Mouse (Mus musculus) cerebellum, adult 11 months (tissue): ENCODE results near the gene Elovl3.
"Not testable (repeated sequence)": the region's sequence is repeated elsewhere in the genome, so short reads cannot be mapped to it uniquely, and the experiment has no call there.

Experiments used
- DNase-seq: peaks from one replicate; pipeline ENCODE4 v3.0.0; 2022

Gene Elovl3

DNA sequence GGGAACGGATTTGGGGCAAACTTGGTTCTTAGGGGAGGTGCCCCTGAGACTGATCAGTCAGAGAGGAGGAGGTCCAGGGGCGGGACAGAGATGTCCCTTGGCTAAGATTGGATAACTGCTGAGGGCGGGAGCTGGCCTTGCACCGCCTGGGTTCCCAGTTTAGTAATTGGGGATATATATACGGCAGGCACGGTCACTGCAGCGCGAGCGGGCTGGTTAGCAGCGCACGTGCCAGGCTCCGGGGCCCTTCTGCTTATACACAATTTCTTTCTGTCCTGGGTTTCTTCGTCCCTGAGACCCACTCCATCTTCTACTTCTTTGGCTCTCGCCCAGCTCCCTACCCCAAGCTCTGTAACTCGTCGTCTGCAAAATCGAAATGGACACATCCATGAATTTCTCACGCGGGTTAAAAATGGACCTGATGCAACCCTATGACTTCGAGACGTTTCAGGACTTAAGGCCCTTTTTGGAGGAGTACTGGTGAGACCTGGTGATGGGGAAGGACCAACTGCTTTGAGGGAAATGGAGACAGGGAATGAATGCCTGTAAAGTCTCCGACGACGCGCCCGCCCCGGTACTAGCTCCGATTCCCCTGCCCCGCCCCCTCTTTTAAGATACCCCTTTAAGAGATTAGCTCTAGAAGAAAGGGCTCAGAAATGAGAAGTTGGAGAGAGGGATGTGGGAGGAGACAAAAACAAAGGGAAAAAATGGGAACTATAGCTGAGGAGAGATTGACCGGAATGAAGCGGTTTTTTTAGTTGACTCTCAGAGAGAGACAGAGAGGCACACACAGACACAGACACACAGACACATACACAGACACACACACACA is at the start of gene Elovl3:
Gene Elovl3, plus strand, starts transcription at position 204 of the 832 bp plus-strand sequence.
- DNase-seq: no peak

DNA sequence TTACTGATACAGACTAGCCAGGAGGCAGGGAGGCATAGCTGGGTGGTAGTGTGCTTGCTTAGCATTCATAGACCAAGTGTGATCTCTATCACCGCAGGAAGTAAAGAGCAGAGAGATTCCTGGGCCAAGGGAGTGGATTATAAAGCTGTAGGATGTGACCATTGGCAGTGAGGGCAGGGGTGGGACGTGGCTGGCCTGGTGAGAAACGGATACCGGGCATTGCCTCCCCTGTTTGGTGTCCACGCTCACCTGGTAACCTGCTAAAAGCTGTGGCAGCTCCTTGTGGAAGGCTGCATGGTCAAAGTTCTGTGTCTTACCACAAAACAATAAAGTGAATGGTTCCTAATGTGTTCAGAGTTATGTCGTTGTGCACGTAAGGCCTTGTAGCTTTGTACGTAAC is 46.5 kb upstream of the Elovl3 start:
- no peak for DNase-seq

DNA sequence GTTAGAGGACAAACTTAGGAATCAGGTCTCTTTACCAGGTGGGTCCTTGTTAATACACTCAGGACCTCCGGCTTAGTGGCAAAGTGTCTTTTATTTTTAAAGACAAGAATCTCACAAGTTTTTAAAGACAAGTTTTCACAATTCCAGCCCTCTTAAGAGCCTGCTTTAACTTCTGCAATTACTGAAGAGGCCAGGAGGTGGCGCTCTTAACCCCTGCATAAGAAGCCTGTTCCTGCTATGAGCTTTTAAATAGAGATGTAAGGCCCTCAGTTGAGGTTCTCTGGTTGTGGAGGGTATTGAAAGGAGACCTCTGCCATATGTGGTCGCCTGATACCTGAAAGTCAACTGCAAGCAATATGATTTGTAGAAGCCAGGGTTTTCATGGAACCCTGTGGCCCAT is 45.4 kb upstream of the Elovl3 start:
- DNase-seq: no peak

DNA sequence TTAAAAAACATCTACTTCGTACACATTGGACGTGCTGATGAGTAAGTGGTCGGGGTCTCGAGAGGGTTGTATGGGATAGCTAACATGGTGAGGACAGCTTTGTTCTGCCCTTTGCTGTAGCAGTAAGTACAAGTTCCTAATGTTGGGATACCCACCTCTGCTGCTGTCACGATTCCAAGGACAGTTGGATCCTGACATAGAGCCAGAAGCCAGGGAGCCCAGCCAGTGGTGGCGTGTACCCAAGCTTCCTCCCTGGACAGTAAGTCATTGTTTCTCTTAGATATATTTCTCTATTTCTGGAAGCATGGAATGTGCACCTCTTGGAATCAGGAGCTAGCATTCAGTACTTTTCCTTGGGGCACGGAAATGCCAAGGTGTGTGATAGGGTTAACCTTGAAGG is 43.8 kb upstream of the Elovl3 start:
- DNase-seq: no peak

DNA sequence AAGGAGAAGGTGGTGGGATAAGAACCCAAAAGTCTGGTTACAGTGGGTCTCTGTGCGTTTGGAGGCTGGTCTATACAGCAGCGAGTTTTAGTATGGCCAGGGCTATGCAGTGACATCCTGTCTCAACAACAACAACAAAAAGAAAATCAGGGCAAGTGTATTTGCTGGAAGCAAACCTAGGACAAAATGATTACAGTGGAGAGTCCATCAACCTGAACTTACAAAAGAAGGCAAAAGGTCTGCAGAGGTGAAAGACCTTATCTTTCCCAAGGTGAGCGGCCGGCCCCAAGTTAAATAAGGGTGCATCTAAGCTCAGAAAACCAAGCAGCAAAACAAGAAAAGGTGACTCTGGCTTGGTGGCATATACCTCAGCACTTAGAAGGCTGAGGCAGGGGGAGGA is 40.1 kb upstream of the Elovl3 start:
- no peak for DNase-seq

DNA sequence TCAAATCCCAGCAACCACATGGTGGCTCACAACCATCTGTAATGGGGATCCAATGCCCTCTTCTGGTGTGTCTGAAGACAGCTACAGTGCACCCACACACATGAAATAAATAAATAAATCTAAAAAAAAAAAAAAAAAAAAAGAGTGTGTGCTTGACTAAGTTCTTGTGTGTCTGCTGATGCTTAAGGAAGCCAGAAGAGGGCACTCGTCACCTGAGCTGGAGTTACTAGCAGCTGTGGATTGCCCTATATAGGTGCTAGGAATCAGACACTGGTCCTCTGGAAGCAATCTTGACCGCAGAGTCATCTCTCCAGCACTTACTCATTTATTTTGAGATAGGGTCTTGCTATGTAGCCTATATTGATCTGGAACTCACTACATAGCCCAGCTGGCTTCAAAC is 37.6 kb upstream of the Elovl3 start:
- DNase-seq: no peak

DNA sequence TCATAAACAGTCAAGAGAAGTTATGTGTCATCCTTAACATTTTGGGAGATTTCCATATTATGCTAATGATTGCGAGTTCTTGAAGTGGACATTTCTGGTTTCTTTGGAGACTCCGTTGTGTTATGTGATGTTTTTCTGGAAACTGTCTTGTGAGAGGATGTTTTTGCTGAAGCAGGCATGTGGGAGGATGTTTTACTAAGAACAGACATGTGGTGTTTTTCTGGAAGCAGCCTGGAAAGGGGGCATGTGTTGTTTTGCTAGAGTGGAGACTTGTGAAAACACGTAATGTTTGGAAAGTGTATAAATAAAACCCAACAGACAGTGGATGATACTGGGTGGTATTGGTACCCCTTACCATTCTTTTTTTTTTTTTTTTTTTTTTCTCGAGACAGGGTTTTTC is 36.4 kb upstream of the Elovl3 start:
- DNase-seq: no peak

DNA sequence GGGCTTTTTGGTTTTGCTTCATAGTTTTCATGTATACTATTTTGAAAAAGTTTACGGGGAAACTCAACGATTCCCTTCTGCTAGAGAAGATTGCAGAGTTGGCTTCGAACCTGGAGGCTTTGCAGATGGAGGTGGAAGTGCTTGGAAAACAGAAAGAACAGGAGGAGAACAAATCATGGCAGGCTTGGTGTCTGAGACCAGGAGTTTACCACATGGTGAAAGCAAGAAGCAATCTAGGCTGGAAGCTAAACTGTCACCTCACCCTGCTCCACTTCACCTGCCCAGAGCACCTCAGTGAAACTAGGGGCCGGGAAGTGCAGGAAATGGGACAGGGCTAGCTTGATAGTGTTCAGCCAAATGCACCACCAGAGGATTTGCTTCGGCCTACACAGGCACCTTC is 35.3 kb upstream of the Elovl3 start:
- DNase-seq: no peak

DNA sequence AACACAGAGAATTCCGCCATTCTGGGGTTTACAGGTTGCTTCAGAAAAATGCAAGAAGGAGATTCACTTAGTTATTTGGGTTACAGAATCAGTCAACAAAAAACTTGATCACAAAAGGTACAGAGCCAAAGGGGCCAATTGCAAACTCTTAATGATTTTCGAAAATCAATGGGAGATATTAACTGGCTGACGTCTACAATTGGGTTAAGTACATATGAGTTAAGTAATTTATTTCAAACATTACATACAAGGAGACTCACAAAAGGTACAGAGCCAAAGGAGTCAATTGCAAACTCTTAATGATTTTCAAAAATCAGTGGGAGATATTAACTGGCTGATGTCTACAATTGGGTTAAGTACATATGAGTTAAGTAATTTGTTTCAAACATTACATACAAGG is 32.1 kb upstream of the Elovl3 start:
- DNase-seq: no peak

DNA sequence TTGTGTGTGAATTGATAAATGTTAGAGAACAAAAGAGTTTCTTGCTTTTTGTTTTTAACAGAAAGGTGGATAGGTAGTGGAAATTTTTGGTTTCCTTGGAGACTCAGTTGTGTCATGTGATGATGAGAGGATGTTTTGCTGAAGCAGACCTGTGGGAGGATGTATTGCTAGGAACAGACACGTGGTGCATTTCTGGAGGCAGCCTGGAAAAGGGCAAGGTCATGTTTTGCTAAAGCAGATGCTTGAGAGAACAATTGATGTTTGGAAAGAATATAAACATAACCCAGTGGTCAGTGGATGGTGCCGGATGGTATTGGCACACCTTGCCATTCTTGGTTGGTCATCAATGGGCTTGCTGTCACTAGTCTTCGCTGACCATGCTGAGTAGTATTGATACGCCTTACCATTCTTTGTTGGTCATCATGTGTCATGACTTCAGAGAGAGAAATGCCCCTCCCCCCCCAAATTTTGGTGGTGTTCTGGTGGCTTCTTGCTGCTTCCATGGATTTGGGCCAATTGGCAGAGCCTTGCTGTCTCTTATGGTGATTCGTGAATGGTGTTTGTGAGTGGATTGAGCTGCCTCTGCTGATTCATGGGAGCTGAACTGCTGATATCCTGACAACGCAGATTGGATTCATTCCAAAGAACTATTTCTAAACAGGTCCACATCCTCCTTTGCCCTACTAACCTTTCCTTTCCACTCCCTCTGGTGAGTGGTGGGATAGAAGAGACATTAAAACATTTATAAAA is 28.1 kb upstream of the Elovl3 start:
- no peak for DNase-seq

DNA sequence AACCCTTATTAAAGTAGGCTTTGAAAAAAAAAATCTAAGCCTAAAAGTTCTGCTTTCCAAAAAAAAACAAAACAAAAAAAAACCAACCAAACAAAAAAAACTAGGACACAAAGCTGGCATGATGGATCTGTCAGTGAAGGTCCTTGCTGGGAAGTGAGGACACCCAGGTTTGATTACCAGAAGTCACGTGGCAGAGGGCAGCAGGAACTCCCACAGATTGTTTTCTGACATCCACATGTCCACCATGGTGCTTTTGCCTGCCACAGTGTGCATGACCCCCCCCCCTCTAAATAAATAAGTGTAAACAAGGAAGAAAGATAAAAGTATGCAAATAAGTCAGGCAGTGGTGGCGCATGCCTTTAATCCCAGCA is 27.5 kb upstream of the Elovl3 start:
- no peak for DNase-seq

DNA sequence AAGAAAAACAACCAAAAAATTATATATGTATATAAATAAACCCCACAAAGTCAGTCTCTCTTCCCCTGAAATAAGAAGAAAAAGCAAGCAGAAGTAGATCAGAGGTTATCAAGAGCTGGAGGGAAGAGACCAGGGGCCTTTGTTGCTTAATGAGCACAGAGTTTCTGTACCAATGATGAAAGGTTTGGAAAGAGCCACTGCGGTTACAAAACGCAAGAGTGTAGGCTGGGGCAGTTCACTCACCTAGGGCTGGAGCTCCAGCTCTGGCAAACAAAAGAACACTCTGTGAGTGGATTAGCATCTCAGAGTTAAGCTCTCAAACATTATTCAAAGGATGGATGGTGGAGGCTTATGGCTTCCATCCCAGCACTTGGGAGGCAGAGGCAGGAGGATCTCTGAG is 21.5 kb upstream of the Elovl3 start:
- DNase-seq: no peak

DNA sequence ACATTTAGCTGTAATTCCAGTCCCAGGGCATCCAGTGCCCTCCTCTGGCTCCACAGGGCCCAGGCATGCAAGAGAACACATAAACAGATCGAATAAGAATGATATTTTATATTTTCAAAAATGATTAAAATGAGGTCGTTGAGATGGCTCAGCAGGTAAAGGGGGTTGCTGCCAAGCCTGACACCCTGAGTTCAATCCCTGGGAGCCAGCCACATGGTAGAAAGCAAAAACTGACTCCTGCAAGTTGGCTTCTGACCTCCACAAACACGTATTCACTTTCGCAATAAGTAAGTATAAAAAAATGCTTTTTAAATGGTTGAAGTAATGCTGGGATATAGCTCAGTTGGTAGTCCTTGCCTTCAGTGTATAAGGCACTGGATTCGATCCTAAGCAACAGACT is 20.9 kb upstream of the Elovl3 start:
- no peak for DNase-seq

DNA sequence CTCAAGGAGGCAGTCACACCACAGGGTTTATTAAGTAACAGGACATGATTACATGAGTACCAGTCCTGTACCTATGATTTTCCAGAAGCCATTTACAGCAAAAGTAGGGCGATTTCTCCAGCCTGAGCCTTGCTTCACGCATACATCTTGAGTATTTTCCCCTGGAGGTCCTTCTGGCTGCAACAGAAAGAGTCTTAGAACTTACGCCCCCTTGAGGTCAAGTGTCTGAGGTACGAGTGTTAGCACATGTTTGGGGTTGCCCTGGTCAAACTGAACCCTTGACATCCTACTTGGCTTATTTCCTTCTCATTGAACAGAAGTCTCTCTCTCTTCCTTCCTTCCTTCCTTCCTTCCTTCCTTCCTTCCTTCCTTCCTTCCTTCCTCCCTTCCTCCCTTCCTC is 17.1 kb upstream of the Elovl3 start:
- DNase-seq: no peak

DNA sequence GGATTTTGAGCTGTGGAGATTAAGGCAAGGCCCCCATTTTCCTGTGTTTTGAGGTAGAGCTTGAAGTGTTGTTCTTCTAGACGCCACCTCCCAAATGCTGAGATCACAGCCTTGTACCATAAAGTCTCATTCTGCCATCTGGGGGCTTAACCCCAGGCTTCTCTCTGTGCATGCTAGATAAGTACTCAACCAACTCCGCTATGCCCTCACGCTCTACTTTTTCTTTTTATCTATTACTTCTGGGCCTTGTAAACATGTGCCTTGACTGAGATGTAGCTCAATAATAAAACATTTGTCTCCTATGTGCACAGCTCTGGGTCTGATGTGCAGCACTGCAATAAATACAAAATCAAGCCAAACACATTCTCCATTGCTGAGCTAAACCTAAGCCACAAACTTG is 12.2 kb upstream of the Elovl3 start:
- no peak for DNase-seq

DNA sequence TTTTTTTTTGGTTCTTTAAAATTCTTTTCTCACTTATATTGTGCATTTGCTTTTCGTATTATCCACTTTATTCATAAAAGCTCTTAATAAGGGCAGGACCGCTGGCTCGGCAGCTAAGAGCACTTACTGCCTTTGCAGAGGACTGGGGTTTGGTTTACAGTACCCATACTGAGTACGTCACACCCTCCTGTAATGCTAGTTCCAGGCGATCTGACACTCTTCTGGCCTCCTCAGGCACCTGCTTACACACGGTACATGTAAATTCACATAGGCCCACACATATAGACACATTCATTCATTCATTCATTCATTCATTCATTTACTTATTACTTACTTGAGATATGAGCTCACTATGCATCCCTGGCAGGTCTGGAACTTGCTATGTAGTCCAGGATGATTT is 10.8 kb upstream of the Elovl3 start:
- DNase-seq: no peak

DNA sequence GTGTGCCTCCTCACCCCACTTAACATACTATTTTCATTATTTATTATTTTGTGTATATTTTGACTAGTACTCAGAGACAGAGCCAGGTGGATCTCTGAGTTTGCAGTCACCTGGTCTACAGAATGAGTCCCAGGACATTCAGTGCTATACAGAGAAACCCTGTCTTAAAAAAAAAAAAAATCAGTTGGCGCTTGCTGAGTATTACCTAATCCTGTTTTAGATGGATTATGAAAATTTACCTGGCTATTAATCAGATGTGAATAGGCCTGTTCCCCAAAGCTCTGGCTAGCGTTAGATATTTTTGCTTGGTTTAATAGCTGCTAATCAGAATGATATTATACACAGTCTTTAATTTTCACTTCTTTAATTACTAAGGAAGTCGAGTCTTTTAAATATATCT is 7.8 kb upstream of the Elovl3 start:
- DNase-seq: no peak

DNA sequence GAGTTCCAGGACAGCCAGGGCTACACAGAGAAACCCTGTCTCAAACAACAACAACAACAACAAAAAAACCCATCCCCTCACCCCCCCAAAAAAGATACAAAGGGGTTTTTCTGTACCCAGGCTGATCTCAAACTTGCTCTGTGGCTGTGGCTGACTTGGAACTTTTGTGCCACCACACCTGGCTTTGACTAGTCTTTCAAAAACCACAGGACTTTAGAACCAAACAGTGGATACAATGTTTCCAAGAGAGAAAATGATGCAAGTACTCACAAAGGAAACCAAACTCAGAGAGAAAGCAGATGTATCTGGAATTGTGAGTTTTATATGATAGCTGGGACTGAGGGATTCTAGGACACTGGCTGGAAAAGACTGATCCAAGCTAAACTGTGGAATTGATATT is 7.0 kb upstream of the Elovl3 start:
- DNase-seq: no peak

DNA sequence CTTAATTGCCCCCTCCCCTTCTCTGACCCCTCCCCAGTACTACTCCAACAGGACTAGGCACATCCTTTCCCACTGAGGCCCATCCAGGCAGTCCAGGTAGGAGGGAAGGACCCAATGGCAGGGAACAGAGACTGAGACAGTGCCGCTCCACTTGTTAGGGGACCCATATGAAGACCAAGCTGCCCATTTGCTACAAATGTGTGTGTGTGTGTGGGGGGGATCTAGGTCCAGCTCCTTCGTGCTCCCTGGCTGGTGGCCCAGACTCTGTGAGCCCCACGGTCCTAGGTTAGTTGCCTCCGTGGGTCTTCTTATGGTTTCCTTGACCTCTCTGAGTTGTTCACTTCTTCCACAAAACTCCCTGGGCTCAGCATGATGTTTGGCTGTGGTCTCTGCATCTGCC is 5.4 kb upstream of the Elovl3 start:
- DNase-seq: no peak

DNA sequence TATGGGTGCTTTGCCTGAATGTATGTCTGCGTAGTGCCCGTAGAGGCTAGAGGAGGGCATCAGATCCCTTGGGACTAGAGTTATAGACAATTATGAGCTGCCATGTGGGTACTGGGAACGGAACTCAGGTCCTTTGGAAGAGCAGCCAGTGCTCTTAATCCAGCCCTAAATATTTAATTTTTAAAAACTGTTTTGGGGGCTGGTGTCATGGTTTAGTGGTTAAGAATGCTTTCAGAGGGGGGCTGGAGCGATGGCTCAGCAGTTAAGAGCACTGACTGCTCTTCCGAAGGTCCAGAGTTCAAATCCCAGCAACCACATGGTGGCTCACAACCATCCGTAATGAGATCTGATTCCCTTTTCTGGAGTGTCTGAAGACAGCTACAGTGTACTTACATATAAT is 2.0 kb upstream of the Elovl3 start:
- not testable (repeated sequence) for DNase-seq

DNA sequence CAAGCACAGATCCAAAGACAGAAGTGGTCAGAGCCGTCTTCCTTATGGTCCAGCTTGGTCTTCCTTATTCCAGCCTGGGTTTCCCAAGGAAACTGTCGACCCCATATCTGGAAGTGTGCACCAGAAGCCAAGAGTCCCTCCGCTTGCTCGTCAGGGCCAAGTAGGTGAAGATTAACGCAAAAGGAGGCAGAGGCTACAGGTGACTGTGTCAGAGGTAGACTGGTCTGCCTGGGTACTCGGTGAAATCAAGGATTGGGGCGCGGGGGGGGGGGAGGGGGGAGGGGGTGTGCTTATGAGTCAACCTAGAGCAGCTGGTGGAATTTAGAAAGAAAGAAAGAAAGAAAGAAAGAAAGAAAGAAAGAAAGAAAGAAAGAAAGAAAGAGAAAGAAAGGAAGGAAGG is 414 bp upstream of the Elovl3 start:
- no peak for DNase-seq

DNA sequence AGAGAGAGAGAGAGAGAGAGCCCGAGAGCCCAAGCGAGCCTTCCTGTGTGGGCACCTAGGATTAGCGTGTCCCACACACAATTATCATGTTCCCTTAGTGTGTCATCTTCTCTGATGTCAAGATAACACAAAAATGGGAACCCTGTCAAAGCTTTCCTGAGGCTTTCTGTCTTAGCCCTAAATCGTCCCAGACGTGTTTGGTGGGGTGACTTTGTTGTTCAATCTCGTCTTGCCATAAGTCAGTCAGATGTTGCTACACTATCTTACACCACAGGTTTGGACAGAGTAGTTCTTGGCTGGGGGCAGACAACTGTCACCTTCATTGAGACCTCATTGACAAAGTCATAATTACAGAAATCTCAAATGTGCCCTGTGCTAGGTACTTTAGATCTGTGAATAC is 880 bp downstream of the Elovl3 start:
- no peak for DNase-seq

DNA sequence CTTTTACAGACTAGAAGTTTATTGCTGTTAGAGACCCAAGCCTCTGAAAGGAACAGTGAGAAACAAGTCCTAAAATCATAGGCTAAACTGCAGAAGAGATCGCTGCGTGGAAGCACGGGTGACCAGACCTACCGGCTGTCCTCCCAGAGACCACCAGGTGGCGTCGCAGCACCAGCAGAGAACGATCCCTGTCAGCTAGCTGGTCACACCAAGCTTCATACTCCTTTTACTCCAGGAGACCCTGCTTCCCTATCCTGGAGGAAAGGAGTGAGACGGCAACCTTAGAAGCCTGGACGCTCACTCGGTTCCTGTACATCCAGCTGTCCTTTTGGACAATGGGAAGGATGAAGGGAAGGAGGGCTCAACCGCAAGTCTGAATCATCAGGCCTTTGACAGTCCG is 3.6 kb downstream of the Elovl3 start:
- peak; percentile 87 for DNase-seq

DNA sequence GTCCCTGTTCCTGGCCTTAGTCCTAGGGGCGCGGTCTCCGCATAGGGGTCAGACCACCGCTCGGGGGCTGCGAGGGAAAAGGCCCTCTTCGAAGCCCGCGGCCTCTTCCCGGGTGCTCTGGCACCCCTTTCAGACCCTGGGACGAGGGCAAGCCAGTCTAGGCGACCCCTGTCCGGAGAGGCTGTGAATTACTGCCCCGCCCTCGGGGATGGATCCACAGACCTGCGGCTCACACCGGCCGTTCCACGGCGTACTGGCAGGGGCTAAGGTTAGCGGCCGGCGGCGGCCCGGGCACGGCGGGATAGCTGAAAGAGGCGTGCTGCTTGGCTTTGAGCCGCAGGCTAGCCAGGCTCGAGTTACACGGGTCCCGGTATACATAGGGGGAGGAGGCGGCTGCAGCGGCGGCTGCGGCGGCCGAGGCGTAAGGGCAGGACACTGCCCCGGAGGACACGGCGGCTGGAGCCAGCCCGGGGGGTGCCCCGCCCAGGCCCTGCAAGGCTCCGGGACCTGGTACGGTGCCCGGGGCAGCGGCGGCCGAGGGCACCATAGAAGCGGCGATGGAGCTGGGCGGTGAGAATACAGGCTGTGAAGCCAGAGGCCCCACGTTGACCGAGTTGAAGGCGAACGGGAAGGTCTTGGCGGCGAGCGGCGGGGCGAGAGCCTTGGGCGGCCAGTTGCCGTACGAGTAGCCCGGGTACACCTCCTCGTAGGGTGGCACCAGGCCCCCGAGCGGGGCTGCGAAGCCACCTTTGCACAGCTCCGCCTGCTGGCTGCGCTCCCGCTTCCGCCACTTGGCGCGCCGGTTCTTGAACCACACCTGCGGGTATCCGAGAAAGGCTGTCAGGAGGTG is 4.3 kb downstream of the Elovl3 start:
- peak; percentile 33 for DNase-seq
